Mouse (Mus musculus): Measurements from ENCODE around the gene Tnfrsf11a.
"Not testable (repeated sequence)": the region's sequence is repeated elsewhere in the genome, so short reads cannot be mapped to it uniquely, and the experiment has no call there.

Tnfrsf11a gene

DNA sequence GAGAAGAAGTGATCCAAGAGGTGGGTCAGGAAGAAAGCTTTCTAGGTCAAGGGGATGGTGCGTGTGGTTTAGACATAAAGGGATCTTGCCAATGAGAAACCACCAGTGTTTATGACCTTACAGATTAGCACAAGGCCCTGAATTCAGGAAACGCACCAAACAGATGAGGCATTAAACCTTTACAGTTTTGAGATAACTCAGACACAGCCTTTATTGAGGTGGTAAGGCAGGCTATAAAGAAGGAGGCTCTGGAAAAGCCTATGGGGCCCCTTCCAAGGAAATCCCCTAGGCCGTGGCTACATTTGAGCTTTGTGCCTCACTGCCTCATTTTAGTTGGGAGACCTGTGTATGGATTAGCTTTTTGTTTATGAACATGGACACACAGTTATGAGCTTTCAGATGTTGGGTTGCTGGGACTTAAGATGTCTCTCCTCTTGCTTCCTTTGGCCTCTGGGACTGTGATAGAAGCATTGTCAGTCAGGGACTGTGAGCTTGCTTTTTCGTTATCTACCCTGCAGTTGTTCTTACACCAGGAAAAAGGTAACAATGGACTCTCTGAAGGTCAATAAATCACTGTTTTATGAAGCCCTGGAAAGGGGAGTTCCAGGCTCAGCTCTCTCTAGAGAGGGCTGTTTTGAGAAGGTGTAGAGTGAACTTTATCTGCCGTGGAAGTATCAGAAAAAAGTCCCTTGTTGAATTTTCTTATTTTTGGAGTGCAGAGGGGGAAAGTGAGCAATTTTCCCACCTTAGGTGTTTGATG lies 3.9 kb downstream of the Tnfrsf11a start:
- DNase-seq (ENCODE audit: extremely low spot score, low read depth, low spot score) = no peak

DNA sequence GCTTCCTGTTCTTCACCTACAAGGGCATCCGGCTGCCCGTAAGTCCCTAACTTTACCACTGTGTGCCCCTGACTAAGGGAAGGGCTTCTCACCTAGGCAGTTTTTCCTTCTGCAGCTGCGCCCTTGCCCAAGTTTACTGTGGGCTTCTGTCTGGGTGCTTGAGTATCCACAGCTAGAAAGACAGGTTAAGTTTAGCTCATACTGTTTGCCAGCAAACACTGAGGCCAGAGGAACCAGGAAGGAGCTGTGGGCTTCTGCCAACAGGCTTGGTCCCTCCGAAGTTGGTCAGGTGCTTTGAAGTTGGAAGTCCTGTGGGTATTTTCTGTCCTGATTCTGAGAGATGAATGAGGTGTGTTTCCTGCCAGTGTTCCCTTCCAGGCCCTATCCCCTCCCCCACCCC lies 4.6 kb downstream of the Tnfrsf11a start:
- DNase-seq (ENCODE audit: extremely low spot score, low read depth, low spot score) = no peak

DNA sequence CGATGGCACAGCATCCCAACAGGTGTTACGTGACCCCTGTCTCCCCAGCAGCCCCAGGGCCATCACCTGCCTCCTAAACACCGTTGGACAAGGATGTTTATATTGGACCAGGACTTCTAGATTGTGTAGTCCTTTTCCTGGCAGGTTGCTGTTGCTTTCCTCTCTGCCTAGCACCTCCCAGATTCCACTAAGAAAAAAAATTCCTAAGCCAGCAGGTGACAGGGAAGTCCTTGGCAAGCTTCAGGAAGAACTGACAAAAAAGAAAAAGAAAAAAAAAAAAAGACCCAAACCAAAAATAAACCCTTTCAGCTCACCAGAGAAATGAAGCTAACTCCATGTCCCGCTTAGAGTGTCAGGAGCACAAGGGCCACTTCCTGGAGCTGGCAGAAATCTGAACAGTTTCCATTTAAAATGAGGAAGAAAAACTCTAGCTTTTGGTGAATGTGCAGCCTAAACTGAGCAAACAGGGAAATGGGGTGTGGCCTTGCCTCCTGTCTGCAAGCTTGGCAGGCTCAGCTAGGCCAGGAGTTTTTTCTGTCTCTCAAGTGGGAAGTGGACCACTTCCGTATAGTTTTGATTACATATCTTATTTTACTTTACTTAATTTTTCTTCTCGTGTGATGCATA lies 6.3 kb downstream of the Tnfrsf11a start:
- DNase-seq (ENCODE audit: extremely low spot score, low read depth, low spot score) = no peak

DNA sequence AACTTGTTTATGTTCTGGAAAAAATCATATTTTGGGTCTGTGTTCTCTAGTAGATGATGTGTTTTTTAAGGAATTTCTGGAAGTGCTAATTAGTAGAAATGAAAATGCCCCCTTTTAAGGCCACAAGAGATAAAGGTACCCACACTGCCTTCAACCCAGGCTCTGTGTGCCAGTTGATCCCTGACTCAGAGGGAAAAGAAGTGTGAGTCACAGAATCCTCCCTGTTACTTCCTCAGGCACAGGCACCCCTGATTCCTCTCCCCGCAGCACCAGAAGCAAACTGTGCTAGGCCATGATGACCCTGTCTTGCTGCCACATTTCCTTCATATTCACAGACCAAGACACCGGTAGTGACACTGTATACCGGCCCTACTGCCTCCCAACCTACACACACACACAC lies 9.6 kb downstream of the Tnfrsf11a start:
- DNase-seq (ENCODE audit: extremely low spot score, low read depth, low spot score) = no peak

DNA sequence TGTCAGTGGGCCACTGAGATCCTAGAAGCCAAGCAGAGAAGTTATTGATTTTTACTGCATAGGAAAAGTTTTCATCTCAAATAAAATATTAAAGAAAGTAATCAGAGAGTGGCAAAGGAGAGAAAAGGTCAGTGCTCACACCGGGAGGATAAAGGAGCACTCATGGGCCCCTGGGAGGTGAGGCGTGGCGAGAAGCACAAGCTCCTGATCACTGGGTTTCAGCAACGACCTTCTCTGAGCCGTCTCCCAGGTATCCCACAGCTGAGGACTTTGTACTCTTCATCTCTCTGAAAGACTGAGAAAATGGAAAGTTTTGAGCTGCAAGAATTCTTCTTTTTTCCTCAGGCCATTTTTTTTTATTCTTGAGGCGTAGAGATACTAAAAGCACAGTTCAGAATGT lies 14.2 kb downstream of the Tnfrsf11a start:
- DNase-seq (ENCODE audit: extremely low spot score, low read depth, low spot score) = no peak

DNA sequence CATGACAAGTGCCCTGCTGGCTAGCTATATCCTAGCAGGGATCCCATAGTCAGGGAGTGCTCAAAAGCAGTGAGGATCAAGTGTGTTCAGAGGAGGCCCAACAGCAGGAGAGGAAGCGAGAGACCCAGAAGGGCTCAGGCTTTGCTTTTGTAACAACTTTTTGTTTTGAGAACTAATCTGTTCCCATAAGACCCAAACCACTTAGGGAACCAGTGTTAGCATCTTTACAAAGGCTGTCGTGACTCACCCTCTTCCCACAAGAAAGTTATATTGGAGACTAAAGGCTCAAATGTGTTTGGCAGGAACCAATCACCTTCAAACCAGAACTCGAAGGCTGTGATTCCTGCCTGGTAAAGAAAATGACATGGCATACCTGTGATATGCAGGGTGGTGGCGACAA lies 15.2 kb downstream of the Tnfrsf11a start:
- DNase-seq (ENCODE audit: extremely low spot score, low read depth, low spot score) = no peak

DNA sequence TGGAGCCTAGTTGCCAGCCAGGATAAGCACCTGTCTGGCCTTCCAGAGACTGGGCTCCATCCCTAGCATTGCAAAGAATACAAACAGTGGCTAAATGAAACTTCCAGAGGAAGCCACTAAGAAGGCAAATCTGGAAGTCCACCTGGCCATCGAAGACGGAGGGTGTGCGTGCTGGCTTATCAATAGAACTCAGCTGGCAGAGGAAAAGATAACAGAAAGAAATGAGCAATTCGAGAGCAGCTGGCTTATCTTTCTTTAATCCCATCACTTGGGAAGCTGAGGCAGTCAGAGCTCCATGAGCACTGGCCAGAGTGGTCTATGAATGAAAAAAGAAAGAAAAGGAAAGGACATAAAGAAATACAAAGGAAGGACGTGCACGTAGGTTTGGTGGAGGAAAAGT lies 20.1 kb downstream of the Tnfrsf11a start:
- DNase-seq (ENCODE audit: extremely low spot score, low read depth, low spot score) = no peak

DNA sequence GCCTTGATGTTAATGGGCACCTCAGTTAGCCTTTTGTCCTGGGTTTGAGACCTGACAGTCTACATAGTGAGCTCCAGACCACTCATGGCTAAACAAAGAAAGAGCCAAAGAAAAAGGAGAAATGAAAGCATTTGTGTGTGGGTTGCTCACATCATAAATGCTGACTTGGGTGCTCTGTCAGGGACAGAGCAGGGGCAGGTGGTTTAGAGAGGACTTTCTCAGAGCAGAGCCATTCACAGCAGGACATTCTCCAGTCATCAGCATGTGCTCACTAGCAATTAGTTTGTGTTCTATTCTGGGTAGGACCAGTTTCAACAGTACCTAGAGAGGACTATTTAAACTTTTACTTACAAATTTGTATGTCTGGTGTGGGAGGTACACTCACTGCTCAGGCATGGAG lies 20.7 kb downstream of the Tnfrsf11a start:
- DNase-seq (ENCODE audit: extremely low spot score, low read depth, low spot score) = no peak

DNA sequence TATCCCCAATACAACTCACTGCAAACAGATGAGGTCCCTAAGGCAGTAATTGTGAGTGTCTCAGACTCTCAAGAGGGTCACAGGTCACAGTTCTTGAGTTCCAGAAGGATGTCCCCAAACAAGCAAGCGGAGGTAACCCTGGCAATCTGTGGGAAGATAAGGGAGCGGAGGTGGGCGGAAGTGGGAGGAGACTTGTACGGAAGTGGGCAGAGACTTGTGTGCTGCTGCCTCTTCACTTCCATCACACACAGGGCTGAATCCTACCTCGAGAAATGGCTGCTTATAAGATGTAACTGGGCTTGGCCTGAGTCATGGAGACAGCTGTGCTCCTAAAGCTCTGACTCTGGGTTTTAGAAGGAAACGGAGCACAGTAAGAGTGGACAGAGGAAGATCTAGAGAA lies 22.4 kb downstream of the Tnfrsf11a start:
- DNase-seq (ENCODE audit: extremely low spot score, low read depth, low spot score) = no peak

DNA sequence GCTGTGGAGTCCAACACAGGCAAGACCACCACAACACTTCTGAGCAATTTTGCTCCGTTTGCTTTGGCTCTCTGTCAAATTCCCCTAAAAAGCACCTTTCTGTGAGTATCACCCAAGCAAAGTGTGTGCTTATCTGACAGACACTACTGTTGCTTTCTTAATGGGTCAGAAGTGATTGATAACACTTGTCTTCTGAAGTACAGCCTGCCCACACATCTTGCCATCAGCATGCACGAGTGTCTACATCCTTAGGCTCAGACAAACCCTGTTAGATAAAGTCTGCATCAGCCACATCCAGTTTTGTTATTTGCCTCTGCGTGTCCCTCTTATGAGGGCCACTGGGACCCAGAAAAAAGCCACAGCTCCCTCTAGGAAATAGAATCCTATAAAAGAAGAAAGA lies 23.8 kb downstream of the Tnfrsf11a start:
- no peak for DNase-seq (ENCODE audit: extremely low spot score, low read depth, low spot score)

DNA sequence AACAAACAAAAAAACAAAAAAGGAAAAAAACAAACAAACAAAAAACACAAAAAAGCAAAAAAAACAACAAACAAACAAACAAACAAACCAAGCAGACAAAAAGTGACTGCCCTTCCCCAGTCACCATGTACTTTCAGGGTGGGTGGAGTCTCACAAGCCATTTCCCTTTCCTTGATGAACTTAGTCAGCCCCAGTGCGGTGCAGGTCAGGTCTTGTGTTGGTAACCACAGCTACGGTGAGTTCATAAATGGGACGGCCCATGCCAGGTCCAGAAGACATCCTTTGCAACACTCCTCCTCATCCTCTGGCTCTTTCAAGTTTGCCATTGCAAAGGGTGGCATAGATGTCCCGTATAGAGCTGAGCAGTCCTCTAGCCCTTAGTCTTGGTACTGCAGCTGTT lies 25.0 kb downstream of the Tnfrsf11a start:
- DNase-seq (ENCODE audit: extremely low spot score, low read depth, low spot score) = no peak

DNA sequence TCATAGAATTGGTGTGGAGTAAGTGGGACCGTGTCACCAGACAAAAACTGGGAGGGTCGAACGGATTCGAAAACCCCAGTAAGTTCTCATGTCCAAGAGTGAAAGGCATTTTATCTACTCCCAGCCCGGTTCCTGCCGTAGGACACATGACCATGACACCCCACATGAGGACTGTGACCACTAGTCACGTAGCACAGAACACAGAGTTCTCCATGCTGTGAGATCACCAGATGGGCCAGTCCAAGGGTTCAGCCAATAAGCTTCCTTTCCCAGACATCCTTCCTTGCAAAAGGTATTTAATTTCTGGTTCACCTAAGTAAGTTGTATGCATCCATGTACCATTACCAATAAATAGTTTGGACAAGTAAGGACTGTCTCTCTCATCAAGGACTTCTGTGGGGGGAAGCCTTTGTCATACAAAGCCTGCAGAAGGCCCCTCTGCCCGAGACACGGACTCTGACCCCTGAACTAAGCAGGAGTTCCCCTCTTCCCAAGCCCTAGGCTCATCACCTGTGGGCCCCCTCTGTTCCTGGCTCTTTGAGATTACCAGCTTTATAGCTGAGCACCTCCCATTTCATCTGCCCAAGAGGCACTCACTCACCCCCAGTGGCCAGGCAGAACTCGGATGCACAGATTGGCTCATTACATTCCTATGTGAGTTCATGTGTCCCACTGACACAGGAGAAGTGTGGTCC lies 26.7 kb downstream of the Tnfrsf11a start:
- no peak for DNase-seq (ENCODE audit: extremely low spot score, low read depth, low spot score)

DNA sequence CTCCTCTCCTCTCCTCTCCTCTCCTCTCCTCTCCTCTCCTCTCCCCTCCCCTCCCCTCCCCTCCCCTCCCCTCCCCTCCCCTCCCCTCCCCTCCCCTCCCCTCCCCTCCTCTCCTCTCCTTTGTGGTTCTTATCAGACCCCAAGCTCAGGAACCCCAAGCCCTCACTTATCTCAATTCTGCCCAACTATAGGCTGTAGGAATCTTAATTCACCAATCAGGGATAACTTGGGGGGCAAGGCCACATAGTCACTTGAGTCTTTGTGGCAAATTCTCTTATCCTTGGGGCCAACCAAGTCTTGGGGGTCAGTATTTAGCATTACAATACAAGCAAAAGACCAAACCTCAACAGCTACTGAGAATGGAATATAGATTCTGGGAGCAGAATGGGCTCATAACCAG lies 31.5 kb downstream of the Tnfrsf11a start:
- DNase-seq (ENCODE audit: extremely low spot score, low read depth, low spot score) = not testable (repeated sequence)

DNA sequence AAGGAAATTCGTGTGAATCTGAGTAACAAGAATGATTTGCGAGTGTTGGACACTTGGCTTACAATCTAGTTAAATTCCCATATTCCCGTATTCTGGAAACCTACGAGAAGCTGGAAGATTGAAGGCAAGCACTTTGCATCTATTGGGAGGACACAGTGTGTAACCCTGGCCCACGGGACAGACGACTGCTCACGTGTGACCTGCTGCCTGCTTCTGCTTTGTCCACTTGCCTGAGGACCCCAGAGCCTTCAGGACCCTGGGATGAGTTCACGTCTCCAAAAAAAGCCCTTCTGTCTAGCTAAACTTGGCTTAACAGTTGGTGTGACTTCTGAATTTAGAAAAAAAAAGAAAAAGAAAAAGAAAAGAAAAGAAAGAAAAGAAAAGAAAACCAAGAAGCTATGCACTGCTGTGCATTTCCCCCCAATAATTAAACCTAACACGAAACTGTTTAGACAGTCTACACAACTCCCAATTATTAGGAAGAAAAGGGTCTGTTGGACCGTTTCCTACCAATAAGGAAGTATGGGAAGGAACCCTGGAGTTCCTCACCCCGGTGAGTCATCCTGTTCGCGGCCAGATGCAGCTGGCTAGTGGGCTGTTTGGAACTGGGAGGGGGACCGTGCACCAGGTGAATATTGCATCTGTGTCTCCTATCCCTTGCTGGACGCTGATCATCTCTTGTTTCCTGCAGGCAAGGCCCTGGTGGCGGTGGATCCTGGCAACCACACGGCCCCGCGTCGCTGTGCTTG lies 32.6 kb downstream of the Tnfrsf11a start:
- DNase-seq (ENCODE audit: extremely low spot score, low read depth, low spot score) = no peak

DNA sequence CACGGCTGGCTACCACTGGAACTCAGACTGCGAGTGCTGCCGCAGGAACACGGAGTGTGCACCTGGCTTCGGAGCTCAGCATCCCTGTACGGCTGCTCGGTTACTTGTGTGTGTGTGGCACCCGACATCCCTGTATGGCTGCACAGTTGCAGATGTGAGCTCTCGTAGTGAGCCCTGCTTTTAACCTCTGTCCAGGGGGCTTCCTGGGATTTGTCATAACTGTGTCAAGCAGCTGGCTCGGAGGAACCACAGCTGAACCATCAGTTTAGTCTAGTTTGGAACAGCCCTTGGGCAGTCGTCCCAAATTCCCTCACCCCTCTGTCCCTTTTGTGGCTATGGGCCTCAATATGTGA lies 33.2 kb downstream of the Tnfrsf11a start:
- no peak for DNase-seq (ENCODE audit: extremely low spot score, low read depth, low spot score)

DNA sequence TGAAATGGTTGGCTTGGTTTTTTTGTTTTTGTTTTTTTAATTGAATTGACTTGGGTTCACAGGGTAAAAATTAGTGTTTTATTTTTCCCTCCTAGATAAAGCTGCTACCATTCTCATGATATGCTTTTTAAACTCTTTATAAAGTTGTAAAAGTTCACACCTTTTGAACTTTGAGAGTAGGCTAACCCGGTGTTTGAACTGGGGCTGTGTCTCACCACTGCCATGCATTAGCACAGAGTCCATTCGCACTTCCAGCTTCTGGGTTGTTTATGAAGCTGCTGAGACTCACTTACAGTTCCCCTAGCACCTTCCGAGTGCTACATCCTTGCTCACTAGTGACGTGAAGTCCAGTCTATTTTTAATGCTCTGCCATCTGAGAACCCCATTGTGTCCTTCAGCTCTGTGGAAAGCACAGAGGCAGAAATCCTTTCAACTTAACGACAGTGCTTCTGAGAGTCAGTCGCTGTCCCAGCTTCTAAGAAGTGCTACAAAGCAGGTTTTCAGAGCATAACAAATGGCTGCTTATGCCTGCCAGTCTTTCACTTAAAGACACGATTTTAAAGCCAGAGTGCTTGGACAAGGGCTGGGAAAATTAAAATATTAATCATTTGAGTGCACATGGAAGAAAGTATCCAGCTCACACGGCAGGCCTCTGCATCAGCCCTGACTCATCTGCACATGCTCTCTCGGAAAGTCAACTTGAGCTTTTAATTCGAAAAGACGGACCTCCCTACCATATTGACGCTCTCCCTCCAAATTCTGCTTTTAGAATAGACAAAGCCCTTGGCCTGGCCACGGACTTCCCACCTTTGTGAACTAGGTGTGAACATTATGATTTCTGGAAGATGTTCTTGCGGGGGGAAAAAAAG lies 34.1 kb downstream of the Tnfrsf11a start:
- DNase-seq (ENCODE audit: extremely low spot score, low read depth, low spot score) = no peak

DNA sequence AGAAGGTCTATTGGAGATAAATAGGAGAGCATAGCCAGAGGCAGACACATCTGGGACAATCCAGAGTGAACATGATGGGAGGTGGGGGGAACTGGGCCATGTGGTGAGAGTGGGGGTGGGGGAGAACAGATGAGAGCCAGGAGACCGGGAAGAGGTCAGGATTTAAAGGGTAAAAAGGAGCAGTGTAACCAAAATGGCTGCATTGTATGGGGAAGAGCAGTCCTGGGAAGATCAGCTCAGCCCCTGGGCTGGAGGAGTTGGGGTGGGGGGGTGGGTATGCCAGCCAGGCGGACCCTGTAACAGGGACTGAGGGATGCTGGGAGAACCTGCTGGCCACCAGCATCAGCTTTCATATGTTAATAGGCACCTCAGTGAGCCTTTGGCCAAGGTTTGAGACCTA lies 34.8 kb downstream of the Tnfrsf11a start:
- DNase-seq (ENCODE audit: extremely low spot score, low read depth, low spot score) = no peak

DNA sequence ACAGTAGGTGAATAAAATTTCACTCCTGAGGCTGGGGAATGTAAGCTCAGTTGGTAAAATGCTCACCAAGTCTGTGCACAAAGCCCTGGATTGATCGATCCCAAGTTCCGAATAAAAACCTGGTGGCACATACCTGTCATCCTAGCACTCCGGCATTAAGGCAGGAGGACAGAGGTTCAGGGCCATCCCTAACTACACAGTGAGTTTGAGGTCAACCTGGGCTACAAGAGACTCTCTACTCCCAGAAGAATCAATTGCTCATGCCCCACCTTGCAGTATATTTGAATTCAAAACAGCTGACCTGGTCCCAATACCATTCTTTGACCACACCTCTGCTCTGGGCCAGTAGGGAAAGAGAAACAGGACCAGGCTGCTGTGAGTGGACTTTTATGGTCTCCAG lies 35.2 kb downstream of the Tnfrsf11a start:
- DNase-seq (ENCODE audit: extremely low spot score, low read depth, low spot score) = no peak

DNA sequence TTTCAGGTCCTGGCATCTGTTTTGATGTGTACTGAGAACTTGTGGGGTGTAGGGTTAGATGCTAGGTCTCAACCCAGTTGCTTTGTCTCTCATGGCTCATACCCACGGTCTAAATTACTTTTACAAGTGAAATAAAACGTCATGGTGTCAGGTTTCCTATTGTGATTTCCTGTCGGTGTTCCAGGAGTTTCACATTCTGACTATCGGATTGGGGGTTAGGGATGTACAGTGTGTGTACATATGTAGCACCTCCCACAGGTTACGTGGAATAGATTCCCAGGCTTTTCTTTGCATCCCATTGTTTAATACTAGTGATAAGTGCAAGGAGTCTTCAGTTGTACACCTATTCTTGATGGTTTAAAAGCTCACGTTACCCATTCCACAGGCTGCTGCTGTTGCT lies 38.5 kb downstream of the Tnfrsf11a start:
- no peak for DNase-seq (ENCODE audit: extremely low spot score, low read depth, low spot score)

DNA sequence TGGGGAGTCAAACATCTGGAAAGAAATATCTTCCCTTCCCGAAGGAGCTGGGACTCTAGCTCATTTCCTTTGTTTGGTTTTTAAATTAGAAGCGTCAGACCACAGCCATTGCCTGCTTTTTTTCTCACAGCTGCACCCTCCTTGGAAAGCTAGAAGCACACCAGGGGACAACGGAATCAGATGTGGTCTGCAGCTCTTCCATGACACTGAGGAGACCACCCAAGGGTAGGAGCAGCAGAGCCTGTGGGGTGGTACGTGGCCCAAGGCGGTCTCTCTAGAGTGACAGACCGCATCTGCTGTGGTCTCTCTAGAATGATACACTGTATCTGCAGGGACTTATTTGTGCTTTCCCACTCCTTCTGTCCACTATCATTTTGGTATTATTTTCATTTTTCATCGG lies 39.2 kb downstream of the Tnfrsf11a start:
- DNase-seq (ENCODE audit: extremely low spot score, low read depth, low spot score) = no peak

DNA sequence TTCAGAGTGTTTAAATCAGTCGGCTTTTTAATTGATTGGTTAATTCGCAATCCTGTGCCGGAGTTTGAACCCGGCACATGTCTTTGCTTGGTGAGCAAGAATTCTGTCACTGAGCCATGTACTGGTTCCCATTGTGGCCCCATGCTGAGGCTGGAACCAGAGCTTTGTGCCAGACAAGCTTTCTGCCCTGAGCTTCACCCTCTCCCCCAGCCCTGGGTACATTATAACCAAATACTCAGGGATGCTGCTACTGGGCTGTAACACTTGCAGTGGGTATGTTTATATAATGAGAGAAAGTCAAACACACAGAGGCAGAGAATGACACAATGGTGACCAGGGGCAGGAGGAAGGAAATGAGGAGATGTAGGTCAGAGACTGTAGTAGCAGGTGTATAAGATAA lies 43.8 kb downstream of the Tnfrsf11a start:
- no peak for DNase-seq (ENCODE audit: extremely low spot score, low read depth, low spot score)
